Mouse (Mus musculus) ovary, adult 18-20 months (tissue): ENCODE data around the gene Ntm.
A peak's percentile ranks its signal among the peaks of the same experiment; 100 is the strongest.

Source experiments
- DNase-seq: peaks from one replicate; pipeline ENCODE4 v3.0.0; 2022; ENCODE audit warnings: low spot score, mixed read lengths

Ntm gene

GRCm38 (mm10) chr9:29962978-29963377 lies at the start of gene Ntm:
Ntm (minus strand) TSS chr9:29963141.
- no peak for DNase-seq

- DNase-seq: no peak
Measured at GRCm38 (mm10) chr9:30005701-30006100, 42.8 kb upstream of the Ntm start.

- peak; percentile 37 for DNase-seq
Measured at GRCm38 (mm10) chr9:30003612-30004011, 40.7 kb upstream of the Ntm start.

DNA sequence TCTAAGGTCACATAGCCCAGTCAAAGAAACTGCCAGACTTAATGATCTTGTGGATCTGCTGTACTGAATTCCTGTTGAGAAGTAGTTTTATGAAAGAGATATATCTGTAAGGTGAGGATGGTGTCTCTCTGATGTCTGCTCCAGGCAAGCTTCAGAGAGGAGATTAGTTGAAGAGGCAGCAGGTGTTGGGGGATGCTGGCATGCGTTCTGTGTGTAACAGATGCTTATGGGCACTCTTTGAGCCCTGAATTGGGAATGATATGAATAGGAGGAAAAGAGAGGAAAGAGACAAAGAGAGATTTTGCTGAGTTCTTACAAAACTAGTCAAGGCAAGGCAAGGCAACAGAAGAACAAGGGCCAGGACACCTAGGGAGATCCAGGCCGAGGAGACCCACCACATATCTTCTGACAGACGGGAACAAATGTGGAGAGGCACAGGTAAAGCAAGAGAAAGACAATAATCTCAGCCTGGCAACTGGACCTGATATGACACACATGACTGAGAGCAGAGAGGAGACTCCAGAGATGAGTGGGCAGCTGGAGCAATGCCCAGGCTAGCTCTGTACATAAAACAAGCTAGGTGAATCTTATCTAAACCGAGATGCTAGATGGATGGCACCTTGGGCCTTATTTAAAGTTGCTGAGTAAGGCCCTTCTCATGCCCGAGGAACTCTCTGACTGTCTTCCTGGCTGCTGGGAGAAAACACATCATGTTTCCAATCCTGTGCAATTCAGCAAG lies 18.4 kb upstream of the Ntm start:
- no peak for DNase-seq

- DNase-seq: no peak
Measured at GRCm38 (mm10) chr9:29961954-29962867, 730 bp downstream of the Ntm start.

GRCm38 (mm10) chr9:29961512-29961911 lies 1.4 kb downstream of the Ntm start:
- DNase-seq: no peak

DNA sequence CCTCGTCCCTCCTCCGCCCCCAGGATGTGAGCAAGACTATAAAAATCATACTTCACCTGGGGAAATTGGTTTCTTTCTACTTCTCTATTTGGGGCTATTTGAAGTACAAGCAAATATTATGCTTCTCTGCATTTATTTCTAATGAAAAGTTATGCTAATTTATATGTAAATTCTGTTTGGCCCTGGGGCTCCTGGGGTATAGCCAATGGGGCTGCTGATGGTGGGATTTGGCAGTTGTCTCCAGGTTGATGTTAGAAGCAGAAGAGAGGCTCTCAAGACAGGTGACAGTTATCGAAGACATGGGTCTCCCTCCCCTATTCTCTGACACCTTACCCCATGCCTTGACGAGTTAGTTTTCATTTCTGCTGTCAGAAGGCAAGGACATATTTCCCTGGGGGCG lies 2.2 kb downstream of the Ntm start:
- DNase-seq: no peak

GRCm38 (mm10) chr9:29960236-29960635 lies 2.7 kb downstream of the Ntm start:
- no peak for DNase-seq

DNA sequence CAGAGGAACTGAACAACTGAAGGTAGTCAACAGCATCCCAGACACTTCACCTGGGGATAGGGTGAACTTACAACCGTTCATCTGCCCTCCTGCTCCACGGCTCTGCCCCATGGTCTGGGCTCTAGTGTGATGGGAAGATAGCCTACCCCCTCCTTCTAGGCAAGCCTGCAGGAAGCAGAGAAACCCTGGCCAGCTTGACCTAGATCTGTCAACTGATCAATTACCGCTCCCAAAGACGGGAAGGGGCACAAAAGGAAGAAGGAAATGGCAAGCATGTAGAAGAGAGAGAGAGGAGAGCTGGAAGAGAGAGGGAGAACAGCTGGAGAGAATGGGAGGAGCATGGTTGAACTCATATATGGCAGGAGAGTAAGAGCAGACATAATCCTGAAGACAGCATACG lies 6.0 kb downstream of the Ntm start:
- no peak for DNase-seq

DNA sequence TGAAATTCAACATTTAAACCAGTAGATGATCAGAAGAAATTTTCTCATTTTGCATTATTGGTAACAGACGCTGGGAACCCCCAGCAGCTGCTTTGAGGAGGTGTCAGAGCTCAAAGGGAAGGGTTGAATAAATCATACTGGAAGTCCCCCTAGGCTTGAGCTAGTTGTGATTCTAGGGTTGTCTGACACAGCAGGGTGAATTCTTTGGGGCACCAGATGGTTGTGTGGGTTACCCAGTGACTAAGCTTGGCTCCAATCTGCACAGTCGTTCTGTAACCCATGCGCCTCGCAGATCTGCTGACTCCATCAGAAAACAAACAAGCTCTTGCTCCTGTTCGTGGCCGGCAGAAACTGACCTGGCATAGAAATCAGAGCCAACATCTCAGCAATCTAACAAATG lies 8.9 kb downstream of the Ntm start:
- DNase-seq: no peak

DNA sequence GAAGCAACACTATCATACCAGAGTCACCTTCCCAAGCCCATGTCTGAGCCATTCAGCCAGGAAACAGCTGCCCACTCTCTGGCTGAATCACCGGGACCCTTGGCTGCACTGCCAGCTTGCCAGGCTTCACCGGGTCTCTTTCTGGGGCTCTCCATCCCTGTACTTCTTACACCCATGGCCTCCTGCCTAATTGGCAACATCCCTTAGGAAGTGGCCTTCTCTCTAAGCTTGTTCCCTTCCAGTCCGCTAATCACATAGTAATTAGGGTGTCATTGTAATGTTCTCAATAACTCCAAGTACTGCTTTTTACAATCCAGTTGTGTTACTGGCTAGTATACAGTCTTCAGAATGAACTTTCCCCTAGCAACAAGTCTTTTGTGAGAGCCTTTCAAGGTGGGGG lies 13.9 kb downstream of the Ntm start:
- no peak for DNase-seq

DNA sequence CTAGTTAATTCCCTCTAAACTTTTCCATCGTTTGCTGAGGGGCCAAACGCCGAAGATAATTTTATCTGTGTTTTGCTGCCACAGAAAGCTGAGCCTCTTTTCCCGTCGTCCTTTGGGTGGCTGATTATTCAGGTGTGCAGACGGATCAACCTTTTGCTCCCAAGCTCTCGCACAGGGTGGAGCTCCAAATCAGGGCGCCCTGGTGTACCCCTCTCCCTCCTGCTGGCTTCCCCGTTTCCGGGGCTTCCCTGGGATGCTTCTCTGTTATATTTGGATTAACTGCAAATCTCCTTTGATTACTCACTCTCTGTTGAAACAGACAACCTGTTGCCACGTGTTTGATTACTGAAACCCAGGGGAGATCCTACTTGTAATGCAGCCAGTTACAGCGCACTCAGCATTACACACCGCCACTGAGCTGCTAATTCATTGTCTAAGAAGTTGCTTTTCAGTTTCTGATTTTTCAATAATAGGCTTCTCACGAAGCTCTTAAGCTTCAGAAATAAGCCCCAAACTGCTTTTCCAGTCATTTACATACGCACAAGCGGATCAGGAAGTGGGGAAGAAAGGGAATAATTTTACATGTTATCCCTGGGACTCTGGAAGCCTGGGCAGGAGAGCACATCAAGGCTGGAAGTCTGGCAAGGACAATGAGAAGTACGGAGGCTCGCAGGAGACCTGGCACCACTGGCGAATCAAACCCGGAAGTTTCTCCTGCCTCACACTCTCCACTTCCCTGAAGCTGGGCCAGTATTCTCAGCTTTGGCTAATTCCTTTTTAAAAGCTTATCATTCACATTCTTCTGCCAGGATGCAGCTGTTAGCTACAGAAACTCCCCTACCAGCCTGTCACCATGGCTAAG lies 19.5 kb downstream of the Ntm start:
- no peak for DNase-seq

GRCm38 (mm10) chr9:29942183-29942952 lies 20.6 kb downstream of the Ntm start:
- DNase-seq: no peak

DNA sequence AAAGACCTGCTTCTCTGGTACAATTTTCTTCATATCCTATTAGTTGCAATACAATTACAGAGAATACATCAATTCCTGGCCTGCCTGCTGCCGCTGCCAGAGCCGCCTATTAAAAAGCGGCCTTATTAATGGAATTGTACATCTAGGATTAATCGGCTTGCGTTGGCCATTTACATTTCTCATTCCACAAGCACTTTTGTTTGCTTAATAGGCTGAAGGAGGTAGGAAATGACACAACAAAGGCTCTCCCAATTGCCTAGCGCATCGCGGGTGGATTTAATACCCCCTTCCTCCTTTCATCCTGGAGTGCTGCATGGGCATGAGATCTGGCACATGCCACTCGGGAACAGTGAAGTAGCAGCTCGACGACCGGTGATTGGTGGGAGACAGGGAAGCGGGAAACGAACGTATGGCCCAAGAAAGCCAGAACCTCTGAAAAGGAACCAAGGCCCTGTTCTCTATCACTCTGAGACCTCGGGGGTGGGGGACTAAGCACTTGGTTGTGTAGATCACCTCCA lies 23.4 kb downstream of the Ntm start:
- DNase-seq: no peak

GRCm38 (mm10) chr9:29928796-29929195 lies 34.1 kb downstream of the Ntm start:
- no peak for DNase-seq

GRCm38 (mm10) chr9:29925382-29925781 lies 37.6 kb downstream of the Ntm start:
- no peak for DNase-seq

DNA sequence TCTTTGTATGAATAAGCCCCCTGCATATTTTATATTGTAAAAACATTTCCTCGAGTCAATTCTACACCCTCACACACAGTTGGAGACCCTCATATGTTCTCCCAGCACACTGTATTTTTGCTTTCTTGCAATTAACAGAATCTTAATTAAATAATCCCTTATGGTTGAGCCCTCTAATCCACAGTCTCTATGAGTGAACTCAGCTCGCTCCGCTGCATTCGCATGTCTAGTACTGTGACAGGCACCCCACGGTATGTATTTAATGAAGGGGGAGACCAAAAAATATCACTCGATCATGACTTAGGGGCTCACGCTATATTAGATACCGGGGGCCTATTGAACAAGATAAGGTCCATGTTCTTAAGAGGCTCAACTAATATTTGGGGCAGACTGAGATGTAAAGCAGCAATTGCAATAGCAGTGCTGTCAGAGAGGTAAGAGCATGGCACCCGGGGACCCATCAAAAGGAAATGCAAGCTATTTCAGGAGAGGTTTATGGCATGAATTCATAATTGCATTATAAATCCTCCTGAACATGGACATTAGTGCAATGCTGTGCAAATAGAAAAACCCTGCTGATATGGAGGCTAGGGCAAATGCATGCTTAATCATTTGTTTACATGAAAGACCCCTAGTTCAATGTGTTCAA lies 64.4 kb downstream of the Ntm start:
- no peak for DNase-seq

- DNase-seq: no peak
Measured at GRCm38 (mm10) chr9:29897448-29897847, 65.5 kb downstream of the Ntm start.

DNA sequence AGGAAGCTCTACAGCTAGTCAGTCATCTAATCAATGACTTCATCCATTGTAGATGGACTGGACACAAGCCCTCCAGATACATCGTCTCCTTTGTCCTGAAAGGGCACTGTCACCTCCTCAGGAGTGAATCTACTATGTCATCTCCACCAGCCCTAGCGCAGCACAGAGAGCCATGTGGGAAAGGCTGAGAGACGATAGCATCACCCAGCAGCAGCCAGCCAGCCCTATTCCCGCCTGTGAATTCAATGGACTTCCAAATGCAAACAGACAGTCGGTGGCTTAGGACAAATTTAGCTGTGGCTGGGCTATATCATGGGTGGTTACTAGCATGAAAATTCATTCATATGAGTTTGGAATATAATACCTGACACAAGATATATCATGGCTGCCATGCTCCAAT lies 70.1 kb downstream of the Ntm start:
- DNase-seq: no peak

DNA sequence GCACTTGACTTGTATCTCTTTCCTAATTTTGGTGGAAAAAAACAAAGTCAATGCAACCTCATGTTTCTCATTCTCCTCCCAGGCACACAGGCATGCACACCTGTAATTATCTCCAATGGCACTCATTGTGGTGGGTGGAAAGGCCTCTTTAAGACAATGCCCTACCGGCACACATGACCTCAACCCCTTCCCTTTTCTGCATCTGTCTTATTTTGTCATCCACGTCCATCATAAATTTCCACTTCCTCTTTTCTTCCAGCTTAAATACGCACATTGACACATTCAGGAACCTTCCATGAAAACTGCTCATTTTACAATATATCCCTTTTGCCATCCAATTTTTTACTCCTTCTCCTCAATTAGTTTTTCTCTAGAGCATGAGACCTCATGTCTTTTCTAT lies 74.2 kb downstream of the Ntm start:
- no peak for DNase-seq

- no peak for DNase-seq
Measured at GRCm38 (mm10) chr9:29887924-29888323, 75.0 kb downstream of the Ntm start.
